Mouse (Mus musculus): ENCODE results near the gene Ift140. TPM values are rescaled to one million over a fixed set of nuclear protein-coding genes. Genes with fewer than 3 reads are reported as not detected.
"Not testable (repeated sequence)": the region's sequence is repeated elsewhere in the genome, so short reads cannot be mapped to it uniquely, and the experiment has no call there.

The Ift140 gene
- polyA plus RNA-seq, 1 experiment from 2014 or later, result 29.4 TPM

DNA sequence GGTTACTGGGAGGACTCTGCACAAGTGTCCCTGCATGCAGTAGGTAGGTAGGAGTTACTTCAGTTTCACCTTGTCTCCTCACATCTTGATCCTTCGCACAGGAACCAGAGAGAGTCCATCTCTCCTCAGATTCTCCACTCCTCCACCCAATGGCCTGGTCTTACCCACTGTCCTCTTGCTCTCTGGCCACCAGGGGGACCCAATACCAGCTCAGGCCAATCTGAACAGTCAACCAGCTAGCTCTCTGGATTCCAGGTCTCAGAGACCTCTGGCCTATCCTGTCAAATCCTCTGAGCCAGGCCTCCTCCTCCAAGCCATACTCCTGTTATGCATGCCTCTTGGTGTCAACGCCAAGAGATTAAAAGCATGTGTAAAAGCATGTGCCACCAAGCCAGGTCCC lies 93.7 kb downstream of the Ift140 start:
- Histone ChIP-seq H3K9ac (no peak overlapping the region), H3K27me3 (replicated peaks) (no peaks in the 10 kb centered on the region), H3K36me3 (peaks cover 56% of the 10 kb centered on the region), H3K9me3 (no peaks in the 10 kb centered on the region), H3K27ac (no peak overlapping the region), H3K4me2 (replicated peaks) (no peak overlapping the region), H3K4me3 (no peak overlapping the region), H3K4me1 (peaks cover 5% of the 10 kb centered on the region)
- 89% methylated on average over 2 of the region's 2 CpGs for WGBS
- no peak for ATAC-seq (ENCODE audit: low FRiP score, low read depth)

DNA sequence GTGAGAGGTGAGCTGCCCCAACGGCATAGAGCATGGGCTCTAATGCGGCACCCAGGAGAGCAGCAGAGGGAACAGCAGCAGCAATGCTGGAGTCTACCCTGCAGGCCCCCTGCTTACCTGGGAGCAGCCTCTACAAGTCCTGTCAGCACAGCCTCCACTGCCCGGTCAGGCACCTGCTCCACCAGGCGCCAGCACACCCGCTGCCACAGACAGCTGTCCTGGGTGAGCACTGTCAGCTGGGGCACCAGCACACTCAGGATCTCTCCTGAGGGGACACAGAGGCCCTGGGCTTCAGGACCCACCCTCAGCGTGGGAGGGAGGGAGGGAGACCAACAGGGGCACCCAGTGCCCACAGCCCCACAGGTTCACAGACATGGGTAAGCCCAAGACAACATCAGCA lies 94.7 kb downstream of the Ift140 start:
- Histone ChIP-seq H3K27ac (no peak overlapping the region), H3K9ac (no peak overlapping the region), H3K4me2 (replicated peaks) (no peak overlapping the region), H3K27me3 (replicated peaks) (no peaks in the 10 kb centered on the region), H3K9me3 (no peaks in the 10 kb centered on the region), H3K4me3 (no peak overlapping the region), H3K4me1 (peaks cover 15% of the 10 kb centered on the region), H3K36me3 (peaks cover 46% of the 10 kb centered on the region)
- WGBS, result 94% methylated on average over 6 of the region's 6 CpGs
- ATAC-seq (ENCODE audit: low FRiP score, low read depth), result no peak

DNA sequence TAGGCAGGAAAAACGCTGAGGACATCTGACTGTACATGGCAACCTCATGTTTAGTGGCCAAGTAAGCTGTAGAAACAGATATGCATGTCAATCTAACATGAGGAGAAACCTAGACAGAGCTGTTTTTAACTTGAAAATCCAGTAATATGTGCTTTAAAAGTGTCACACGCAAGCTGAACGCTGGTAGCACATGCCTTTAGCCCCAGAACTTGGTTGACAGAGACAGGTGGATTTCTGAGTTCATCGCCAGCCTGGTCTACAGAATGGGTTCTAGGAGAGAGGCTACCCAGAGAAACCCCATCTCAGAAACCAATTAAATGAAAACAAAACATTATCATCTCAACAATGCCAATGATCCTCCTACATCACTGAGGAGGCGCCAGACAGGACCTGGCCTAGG lies 95.3 kb downstream of the Ift140 start:
- Histone ChIP-seq H3K9ac (no peak overlapping the region), H3K27ac (no peak overlapping the region), H3K9me3 (no peaks in the 10 kb centered on the region), H3K36me3 (peaks cover 40% of the 10 kb centered on the region), H3K4me1 (peaks cover 18% of the 10 kb centered on the region), H3K4me3 (no peak overlapping the region), H3K4me2 (replicated peaks) (no peak overlapping the region), H3K27me3 (replicated peaks) (no peaks in the 10 kb centered on the region)
- WGBS, result 89% methylated on average over 5 of the region's 5 CpGs
- ATAC-seq (ENCODE audit: low FRiP score, low read depth), result no peak

DNA sequence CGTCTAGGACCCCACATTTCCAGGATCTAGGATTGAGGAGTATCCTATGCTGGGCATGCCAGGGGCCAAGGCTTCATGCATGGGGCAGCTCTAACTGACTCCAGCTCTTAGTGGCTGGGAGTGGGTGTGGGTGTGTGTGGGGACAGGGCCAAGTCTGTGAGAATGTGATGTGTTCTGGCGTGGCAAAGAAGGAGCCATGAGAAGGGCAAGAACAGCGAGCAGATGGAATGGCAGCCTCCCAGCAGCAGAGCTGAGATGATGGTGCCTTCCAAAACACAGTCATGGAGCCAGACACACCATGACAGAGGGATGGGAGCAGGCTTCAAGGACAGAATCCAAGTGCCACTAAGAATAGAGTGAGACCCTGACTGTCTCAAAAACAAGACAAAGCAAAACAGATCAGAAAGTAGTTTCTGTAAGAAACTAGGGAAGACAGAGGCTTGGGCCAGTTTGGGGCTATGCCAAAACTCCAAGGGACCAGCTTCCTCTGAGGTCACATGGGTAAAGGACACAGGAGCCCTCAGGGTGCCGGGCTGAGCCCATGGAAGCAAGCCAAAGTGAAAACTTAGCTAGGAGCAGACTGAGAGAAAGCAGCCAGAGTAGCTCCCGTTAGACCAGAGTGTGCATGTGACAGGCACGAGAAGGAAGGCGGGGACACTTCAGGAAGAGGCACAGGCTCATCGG lies 96.0 kb downstream of the Ift140 start:
- Histone ChIP-seq H3K4me2 (replicated peaks) (no peak overlapping the region), H3K9me3 (no peaks in the 10 kb centered on the region), H3K27me3 (replicated peaks) (no peaks in the 10 kb centered on the region), H3K4me3 (no peak overlapping the region), H3K9ac (no peak overlapping the region), H3K4me1 (peaks cover 21% of the 10 kb centered on the region), H3K36me3 (peaks cover 33% of the 10 kb centered on the region), H3K27ac (no peak overlapping the region)
- ATAC-seq (ENCODE audit: low FRiP score, low read depth), result no peak
- 88% methylated on average over 8 of the region's 8 CpGs for WGBS

DNA sequence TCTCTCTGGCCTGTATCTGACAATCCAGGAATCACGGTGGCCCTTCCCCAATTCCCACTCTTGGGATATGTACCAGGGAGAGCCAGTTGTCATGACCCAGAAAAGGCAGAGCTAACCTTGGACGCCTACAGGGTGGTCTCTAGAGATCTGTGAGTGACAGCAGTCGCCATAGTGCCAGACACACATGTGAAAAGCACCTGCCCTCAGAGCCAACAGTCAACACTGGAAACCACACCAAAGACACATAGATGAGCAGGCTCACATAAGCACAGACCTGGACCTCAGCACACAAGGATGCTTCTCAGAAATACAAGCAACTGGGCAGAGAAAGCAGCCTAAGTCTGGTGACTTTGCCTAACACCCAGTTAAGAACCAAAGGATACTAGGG lies 96.5 kb downstream of the Ift140 start:
- Histone ChIP-seq H3K4me3 (no peak overlapping the region), H3K9me3 (no peaks in the 10 kb centered on the region), H3K9ac (no peak overlapping the region), H3K27me3 (replicated peaks) (no peaks in the 10 kb centered on the region), H3K27ac (no peak overlapping the region), H3K36me3 (peaks cover 28% of the 10 kb centered on the region), H3K4me1 (peaks cover 21% of the 10 kb centered on the region), H3K4me2 (replicated peaks) (no peak overlapping the region)
- 85% methylated on average over 3 of the region's 3 CpGs for WGBS
- ATAC-seq (ENCODE audit: low FRiP score, low read depth), result no peak

DNA sequence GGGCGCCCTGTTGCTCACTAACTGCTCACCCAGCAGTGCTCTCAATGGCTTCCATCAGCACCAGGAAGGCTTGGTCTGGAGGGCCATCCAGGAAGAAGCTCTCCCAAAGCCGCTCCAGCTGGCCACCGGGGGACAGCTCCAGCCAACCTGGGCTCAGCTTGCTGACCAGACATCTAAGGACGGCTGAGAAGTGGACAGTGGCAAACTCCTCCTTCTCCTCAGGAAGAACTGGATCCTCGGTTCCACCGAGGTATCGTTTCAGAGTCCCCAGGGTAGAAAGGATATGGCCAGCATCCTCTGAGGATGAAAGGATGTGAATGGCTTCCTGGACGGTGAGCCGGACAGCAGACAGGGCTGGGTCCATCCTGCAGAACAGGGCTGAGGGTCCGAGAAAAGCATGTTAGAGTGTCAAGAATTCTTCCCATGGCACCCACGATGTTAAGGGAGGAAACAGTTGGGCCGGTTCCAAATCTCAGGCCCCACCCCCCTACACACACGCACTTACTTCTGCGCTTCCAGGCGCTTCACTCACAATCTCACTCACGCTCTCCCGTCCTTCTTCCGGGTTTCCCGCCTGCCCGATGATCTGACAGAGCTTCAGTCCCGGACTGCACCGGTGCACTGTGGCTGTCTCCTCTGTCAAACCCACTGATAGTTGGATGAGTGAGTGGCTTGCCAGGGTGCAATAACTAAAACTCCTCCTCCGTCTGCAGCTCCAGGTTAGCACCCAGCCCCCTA lies 99.2 kb downstream of the Ift140 start:
- 13% methylated on average over 23 of the region's 23 CpGs for WGBS
- peak; percentile 78 for ATAC-seq (ENCODE audit: low FRiP score, low read depth)
- peaks cover 6% of the 10 kb centered on the region for H3K36me3 ChIP-seq

DNA sequence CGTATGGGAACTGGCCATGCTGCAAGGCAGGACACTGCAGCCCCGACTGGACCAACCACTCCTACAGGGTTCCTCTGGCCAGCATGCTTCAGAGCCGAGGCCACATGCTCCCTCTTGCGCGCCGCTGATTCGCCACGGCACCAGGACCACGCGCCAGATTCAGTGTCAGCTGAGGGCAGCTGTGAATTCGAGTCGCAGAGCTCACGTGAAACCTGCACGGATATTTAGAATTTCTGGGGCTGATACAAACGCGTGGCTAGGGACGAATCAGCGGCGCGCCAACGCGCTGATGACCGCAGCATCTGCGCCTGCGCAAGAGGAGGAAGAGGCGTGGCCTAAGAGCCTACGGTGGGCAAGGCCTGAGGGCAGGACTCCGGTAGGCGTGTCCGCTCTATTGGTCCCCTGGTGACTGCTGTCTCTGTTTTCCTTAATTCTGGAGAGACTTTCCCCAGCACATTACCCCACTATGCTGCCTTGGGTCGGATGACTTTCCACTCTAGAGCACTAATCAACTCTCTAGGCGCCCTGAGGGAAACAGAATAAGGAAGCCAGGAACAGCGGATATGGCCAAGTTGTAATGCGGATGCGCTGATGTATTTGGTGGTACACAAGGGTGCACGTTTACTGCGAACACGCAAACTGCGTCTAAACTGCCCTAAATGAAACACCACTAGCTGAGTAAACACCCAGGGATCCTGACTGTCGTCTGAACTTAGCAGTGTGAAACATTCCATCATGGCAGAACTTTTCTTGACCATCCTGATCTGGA lies 100.0 kb downstream of the Ift140 start, which contains the start of gene Telo2:
Gene Telo2 (minus strand): TSS at position 304 of the 769 bp plus-strand sequence.
- Histone ChIP-seq H3K27ac (peak within 1 kb of the TSS; percentile 57), H3K4me1 (peaks cover 21% of the 10 kb centered on the region), H3K4me3 (peak within 1 kb of the TSS; percentile 62), H3K9ac (peak within 1 kb of the TSS; percentile 78), H3K4me2 (replicated peaks) (peak within 1 kb of the TSS; percentile 99), H3K27me3 (replicated peaks) (no peaks in the 10 kb centered on the region), H3K9me3 (no peaks in the 10 kb centered on the region), H3K36me3 (peaks cover 1% of the 10 kb centered on the region)
- WGBS, result 5% methylated on average over 40 of the region's 40 CpGs
- ATAC-seq (ENCODE audit: low FRiP score, low read depth), result peak; percentile 95

More for the DNA sequence above, 99.2 kb downstream of the Ift140 start:
- peak overlapping the region; percentile 62 for H3K4me3 ChIP-seq
- no peaks in the 10 kb centered on the region for H3K9me3 ChIP-seq
- H3K27ac ChIP-seq, result peak overlapping the region; percentile 57
- H3K4me1 ChIP-seq, result peaks cover 21% of the 10 kb centered on the region
- H3K27me3 ChIP-seq (replicated peaks), result no peaks in the 10 kb centered on the region
- peak overlapping the region; percentile 78 for H3K9ac ChIP-seq
- peak overlapping the region; percentile 99 for H3K4me2 ChIP-seq (replicated peaks)

DNA sequence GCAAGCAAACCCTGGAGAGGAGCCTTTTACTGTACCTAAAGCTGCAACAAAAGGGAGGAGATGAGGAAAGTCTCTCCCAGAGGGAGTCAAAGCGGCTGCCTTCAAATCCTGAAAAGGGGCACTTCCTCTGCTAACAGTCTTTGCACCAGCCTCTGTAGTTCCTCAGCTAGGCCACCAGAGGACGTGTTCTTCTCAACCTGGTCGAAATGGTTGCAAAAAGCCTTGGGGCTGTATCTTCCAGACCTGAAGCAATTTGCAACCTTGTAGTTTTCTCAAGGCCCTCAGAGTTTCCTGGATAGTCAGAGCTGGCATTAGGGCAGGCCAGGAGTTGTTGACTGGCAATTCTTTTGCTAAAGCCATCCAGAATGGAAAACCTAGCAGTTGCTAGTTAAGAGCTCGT lies 101.4 kb downstream of the Ift140 start:
- Histone ChIP-seq H3K36me3 (no peaks in the 10 kb centered on the region), H3K4me1 (peaks cover 21% of the 10 kb centered on the region), H3K27me3 (replicated peaks) (no peaks in the 10 kb centered on the region), H3K9me3 (no peaks in the 10 kb centered on the region), H3K4me2 (replicated peaks) (no peak overlapping the region), H3K9ac (no peak overlapping the region), H3K4me3 (no peak overlapping the region), H3K27ac (no peak overlapping the region)
- 41% methylated on average over 4 of the region's 4 CpGs for WGBS
- no peak for ATAC-seq (ENCODE audit: low FRiP score, low read depth)

DNA sequence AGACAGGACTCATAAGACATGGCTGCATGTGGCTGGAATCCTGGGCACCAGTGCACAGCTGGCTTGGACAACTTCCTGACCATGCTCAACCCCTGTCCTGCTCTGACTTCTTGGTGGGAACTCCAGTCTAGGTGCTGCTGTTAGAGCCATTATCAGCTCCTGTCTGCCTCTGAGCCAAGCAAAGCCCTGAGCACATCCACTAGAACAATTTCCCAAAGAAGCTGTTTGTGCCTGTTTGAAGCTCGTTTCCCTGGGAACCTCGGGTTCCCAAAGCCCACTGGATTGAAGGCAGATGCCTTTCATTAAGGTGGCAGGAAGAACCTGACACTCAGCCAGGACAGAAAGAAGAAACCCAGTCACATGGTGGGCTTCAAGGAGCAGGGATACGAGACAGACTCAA lies 104.5 kb downstream of the Ift140 start, which contains the start of gene Ptx4:
Gene Ptx4 (plus strand): TSS at position 355 of the 400 bp plus-strand sequence.
- 44% methylated on average over 3 of the region's 3 CpGs for WGBS
- H3K27me3 ChIP-seq (replicated peaks), result no peaks in the 10 kb centered on the region
- no peak for ATAC-seq (ENCODE audit: low FRiP score, low read depth)
- H3K36me3 ChIP-seq, result no peaks in the 10 kb centered on the region
- 0 out of 2 replicates have a peak, but pooled peaks cover 7% of the 10 kb centered on the region for H3K4me1 ChIP-seq
- H3K4me2 ChIP-seq (replicated peaks), result no peak within 1 kb of the TSS
- no peak within 1 kb of the TSS for H3K27ac ChIP-seq
- no peak within 1 kb of the TSS for H3K9ac ChIP-seq
- H3K4me3 ChIP-seq, result no peak within 1 kb of the TSS
- H3K9me3 ChIP-seq, result no peaks in the 10 kb centered on the region

DNA sequence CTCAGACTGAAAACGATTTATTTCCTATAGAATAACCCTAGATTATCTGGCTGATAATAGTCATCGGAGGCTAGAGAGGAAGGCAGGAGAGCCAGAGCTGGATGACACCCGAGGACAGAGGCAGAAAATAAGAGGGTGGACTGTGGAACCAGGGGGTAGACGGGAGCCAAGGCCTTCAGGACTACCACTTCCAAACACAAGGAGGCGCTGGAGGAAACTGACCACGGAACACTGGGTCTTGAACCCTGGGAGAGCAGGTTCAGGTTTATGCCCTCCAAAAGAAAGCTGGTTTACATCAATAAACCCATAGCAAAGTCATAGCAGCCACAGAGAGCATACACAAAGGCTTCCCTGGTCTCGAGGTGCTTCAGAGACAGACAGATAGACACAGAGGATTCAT lies 108.1 kb downstream of the Ift140 start:
- Histone ChIP-seq H3K27me3 (replicated peaks) (0 out of 2 replicates have a peak, but pooled peaks cover 3% of the 10 kb centered on the region), H3K4me1 (no peaks in the 10 kb centered on the region), H3K4me3 (no peak overlapping the region), H3K9me3 (no peaks in the 10 kb centered on the region), H3K9ac (no peak overlapping the region), H3K4me2 (replicated peaks) (no peak overlapping the region), H3K27ac (no peak overlapping the region), H3K36me3 (no peaks in the 10 kb centered on the region)
- 31% methylated on average over 7 of the region's 7 CpGs for WGBS
- no peak for ATAC-seq (ENCODE audit: low FRiP score, low read depth)

DNA sequence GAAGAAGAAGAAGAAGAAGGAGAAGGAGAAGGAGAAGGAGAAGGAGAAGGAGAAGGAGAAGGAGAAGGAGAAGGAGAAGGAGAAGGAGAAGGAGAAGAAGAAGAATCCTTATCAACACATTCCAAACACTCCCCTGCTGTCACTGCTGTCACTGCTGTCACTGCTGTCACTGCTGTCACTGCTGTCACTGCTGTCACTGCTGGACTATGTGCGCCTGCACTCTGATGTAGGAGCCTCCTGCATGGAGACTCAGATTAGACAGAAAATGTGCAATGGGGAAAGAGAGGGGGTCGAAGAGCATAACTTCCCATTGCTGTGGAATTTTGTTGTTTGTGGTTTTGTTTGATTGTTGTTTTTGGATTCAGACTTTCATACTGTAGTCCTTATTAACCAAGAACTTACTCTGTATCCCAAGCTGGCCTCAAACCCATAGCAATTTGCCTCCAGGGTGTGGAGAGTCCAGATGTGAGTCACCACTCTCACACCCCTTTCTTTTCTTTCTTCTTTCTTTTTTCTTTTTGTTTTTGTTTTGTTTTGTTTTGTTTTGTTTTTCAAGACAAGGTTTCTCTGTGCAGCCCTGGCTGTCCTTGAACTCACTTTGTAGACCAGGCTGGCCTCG lies 109.7 kb downstream of the Ift140 start:
- H3K27ac ChIP-seq; H3K4me2 ChIP-seq (replicated peaks); H3K9me3 ChIP-seq; H3K36me3 ChIP-seq; H3K4me1 ChIP-seq; H3K27me3 ChIP-seq (replicated peaks); H3K9ac ChIP-seq; H3K4me3 ChIP-seq; ATAC-seq (ENCODE audit: low FRiP score, low read depth): not testable (repeated sequence)
- WGBS, result 78% methylated on average over 3 of the region's 3 CpGs

DNA sequence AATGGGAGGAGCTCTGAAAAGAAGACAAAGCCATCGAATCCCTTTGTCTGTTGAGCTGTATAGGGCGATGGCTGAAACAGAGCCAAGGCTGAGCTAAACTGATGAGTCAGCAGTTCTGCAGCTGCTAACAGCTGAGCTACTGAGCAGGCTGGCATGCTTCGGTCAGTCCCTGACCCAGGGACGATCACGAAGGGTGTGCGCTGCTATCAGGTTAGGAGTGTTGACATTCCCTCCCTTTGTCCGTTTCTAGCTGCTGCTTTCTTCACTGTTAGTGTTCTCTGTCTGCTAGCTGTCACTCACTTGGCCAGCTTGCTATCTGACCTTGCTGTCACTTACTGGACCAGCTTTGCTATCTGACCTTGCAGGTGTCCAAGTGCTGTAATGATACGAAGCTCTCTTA lies 111.2 kb downstream of the Ift140 start:
- WGBS, result 63% methylated on average over 8 of the region's 8 CpGs
- H3K9ac ChIP-seq, result no peak overlapping the region
- no peaks in the 10 kb centered on the region for H3K9me3 ChIP-seq
- ATAC-seq (ENCODE audit: low FRiP score, low read depth), result no peak
- H3K4me1 ChIP-seq, result no peaks in the 10 kb centered on the region
- H3K4me3 ChIP-seq, result no peak overlapping the region
- no peak overlapping the region for H3K27ac ChIP-seq
- no peaks in the 10 kb centered on the region for H3K36me3 ChIP-seq
- 0 out of 2 replicates have a peak, but pooled peaks cover 3% of the 10 kb centered on the region for H3K27me3 ChIP-seq (replicated peaks)
- H3K4me2 ChIP-seq (replicated peaks), result no peak overlapping the region
